Mouse (Mus musculus): Measurements from ENCODE around the gene Cadm1.

DNA sequence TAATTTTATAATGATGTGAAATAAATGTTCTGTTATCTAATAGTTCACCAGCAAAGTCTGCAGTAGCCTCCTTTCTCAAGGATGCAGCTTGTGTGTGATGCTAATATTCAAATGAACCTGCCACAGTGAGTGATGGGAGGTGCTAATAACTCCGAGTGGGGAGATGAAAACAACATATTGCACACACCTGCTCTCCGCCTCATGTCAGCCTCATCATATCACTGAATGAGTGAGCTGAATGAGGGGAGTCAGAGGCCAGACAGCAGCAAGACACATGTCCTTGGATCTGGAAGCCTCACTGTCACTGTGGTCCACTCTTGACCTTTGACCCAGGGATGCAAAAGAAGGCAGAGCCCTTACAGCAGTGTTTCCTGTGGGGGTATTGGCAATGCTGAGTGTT is 156.9 kb downstream of the Cadm1 start:
- TF ChIP-seq CTCF (IDR thresholded peaks at IDR 0.05; ENCODE audit: control insufficient read depth, insufficient read depth, insufficient replicate concordance, low read depth, low read length) (no peak), POLR2A (IDR thresholded peaks at IDR 0.05; ENCODE audit: control insufficient read depth, low read depth, low read length) (no peak)

Data from testis, adult 2 months (tissue).